Mouse (Mus musculus) lung, postnatal 0 days (tissue): ENCODE data around the gene Tap2.
"Not testable (repeated sequence)": the region's sequence is repeated elsewhere in the genome, so short reads cannot be mapped to it uniquely, and the experiment has no call there.

Experiments
- CTCF ChIP-seq: IDR thresholded peaks from 2 replicates; pipeline ENCODE4 v1.5.1; 2016; ENCODE audit warnings: antibody characterized with exemption, mild to moderate bottlenecking
- EP300 ChIP-seq: IDR thresholded peaks from 2 replicates; pipeline ENCODE4 v1.6.1; 2016; ENCODE audit warnings: antibody characterized with exemption, mild to moderate bottlenecking, control low read depth

- not testable (repeated sequence) for TF ChIP-seq EP300, CTCF
These were observed 28.7 kb downstream of the Tap2 start for GRCm38 (mm10) chr17:34232021-34232420.
